Mouse (Mus musculus): ENCODE results near the gene Spn.

The Spn gene

GRCm38 (mm10) chr7:127137262-127138017 is at the start of gene Spn:
Gene Spn (minus strand): TSS chr7:127137823.
- CTCF ChIA-PET, result interaction anchor here in 2 of 4 experiments (1.0 to 2.9 kb wide), 3 partner anchors 8 to 10 kb away, joined by 3 to 11 read pairs (median 7); no protein-coding TSS in a partner anchor
- POLR2A ChIA-PET, result interaction anchor here in 2 of 4 experiments (0.9 to 1.9 kb wide), 5 partner anchors 8 to 107 kb away, joined by 3 to 5 read pairs (median 3); partner anchors contain the start of gene Zfp771 (in 1 of the 2)

- CTCF ChIA-PET, result interaction anchor here in 3 of 4 experiments (0.6 to 2.1 kb wide), 4 partner anchors 22 to 122 kb away, joined by 3 to 4 read pairs (median 4); no protein-coding TSS in a partner anchor
- POLR2A ChIA-PET, result interaction anchor here (0.6 to 15.0 kb wide), 13 partner anchors 10 to 205 kb away, joined by 3 to 162 read pairs (median 4); no protein-coding TSS in a partner anchor
These were observed 49.7 kb upstream of the Spn start for GRCm38 (mm10) chr7:127187351-127187750.

GRCm38 (mm10) chr7:127185601-127186000 is 48.0 kb upstream of the Spn start:
- POLR2A ChIA-PET, result interaction anchor here in 2 of 4 experiments (0.8 to 15.0 kb wide), 6 partner anchors 9 to 72 kb away, joined by 3 to 162 read pairs (median 4); no protein-coding TSS in a partner anchor
- CTCF ChIA-PET, result interaction anchor here in 2 of 4 experiments (0.6 to 2.1 kb wide), 6 partner anchors 9 to 727 kb away, joined by 3 to 4 read pairs (median 3); partner anchors contain the start of gene Kat8 (in 1 of the 2)

GRCm38 (mm10) chr7:127184720-127185119 is 47.1 kb upstream of the Spn start:
- CTCF ChIA-PET, result interaction anchor here in 3 of 4 experiments (0.6 to 1.2 kb wide), 6 partner anchors 8 to 312 kb away, joined by 3 to 7 read pairs (median 4); no protein-coding TSS in a partner anchor

GRCm38 (mm10) chr7:127183828-127184227 is 46.2 kb upstream of the Spn start:
- ChIA-PET POLR2A (interaction anchor here in 2 of 4 experiments (0.9 to 2.6 kb wide), 9 partner anchors 9 to 73 kb away, joined by 3 to 11 read pairs (median 6); partner anchors contain the start of gene Cd2bp2 (in 1 of the 2)), CTCF (interaction anchor here (0.6 to 1.5 kb wide), 10 partner anchors 9 to 436 kb away, joined by 3 to 5 read pairs (median 3); no protein-coding TSS in a partner anchor)

More at GRCm38 (mm10) chr7:127184720-127185119, 47.1 kb upstream of the Spn start:
- POLR2A ChIA-PET, result interaction anchor here in 3 of 4 experiments (0.6 to 2.0 kb wide), 6 partner anchors 11 to 234 kb away, joined by 3 to 11 read pairs (median 4); partner anchors contain the start of genes Cd2bp2 (in 1 of the 3) and Maz (in 1 of the 3)

- ChIA-PET POLR2A (interaction anchor here in 3 of 4 experiments (0.6 to 2.6 kb wide), 16 partner anchors 9 to 77 kb away, joined by 3 to 11 read pairs (median 4); partner anchors contain the start of genes Cd2bp2 (in 1 of the 3), Dctpp1 (in 1 of the 3), Sept1 (in 1 of the 3) and Zfp553 (in 1 of the 3)), CTCF (interaction anchor here in 2 of 4 experiments (0.7 to 3.6 kb wide), 7 partner anchors 12 to 385 kb away, joined by 3 to 20 read pairs (median 5); no protein-coding TSS in a partner anchor)
These were observed 45.7 kb upstream of the Spn start for GRCm38 (mm10) chr7:127183345-127183744.

- ChIA-PET CTCF (interaction anchor here (0.6 to 3.6 kb wide), 57 partner anchors 8 to 1169 kb away, joined by 3 to 22 read pairs (median 4); partner anchors contain the start of genes 4930451I11Rik (in 1 of the 4), AI467606 (in 1 of the 4), Cd2bp2 (in 1 of the 4) and Mapk3 (in 1 of the 4)), POLR2A (interaction anchor here (0.6 to 2.6 kb wide), 24 partner anchors 8 to 434 kb away, joined by 3 to 11 read pairs (median 4); partner anchors contain the start of genes Qprt (in 1 of the 4), Sept1 (in 1 of the 4), Spn (in 1 of the 4) and Zfp553 (in 1 of the 4))
These were observed 44.1 kb upstream of the Spn start for GRCm38 (mm10) chr7:127181724-127182123.

- ChIA-PET CTCF (interaction anchor here in 3 of 4 experiments (0.6 to 3.6 kb wide), 4 partner anchors 10 to 567 kb away, joined by 3 to 20 read pairs (median 9); no protein-coding TSS in a partner anchor), POLR2A (interaction anchor here in 2 of 4 experiments (0.6 to 2.6 kb wide), 2 partner anchors 10 to 53 kb away, joined by 9 to 11 read pairs; no protein-coding TSS in a partner anchor)
These were observed 43.2 kb upstream of the Spn start for GRCm38 (mm10) chr7:127180783-127181182.

- CTCF ChIA-PET, result interaction anchor here in 3 of 4 experiments (0.5 to 1.3 kb wide), 10 partner anchors 9 to 479 kb away, joined by 3 to 6 read pairs (median 3); no protein-coding TSS in a partner anchor
- POLR2A ChIA-PET, result interaction anchor here in 3 of 4 experiments (0.6 to 2.7 kb wide), 17 partner anchors 9 to 378 kb away, joined by 3 to 11 read pairs (median 3); partner anchors contain the start of genes Qprt (in 1 of the 3) and Zfp771 (in 1 of the 3)
These were observed 39.3 kb upstream of the Spn start for GRCm38 (mm10) chr7:127176937-127177336.

GRCm38 (mm10) chr7:127166501-127166900 is 28.9 kb upstream of the Spn start:
- ChIA-PET CTCF (no interaction called here), POLR2A (no interaction called here)

- ChIA-PET CTCF (interaction anchor here (0.5 to 1.0 kb wide), 5 partner anchors 16 to 410 kb away, joined by 3 to 5 read pairs (median 3); no protein-coding TSS in a partner anchor), POLR2A (interaction anchor here (0.5 to 1.8 kb wide), 5 partner anchors 11 to 28 kb away, joined by 3 to 7 read pairs (median 3); no protein-coding TSS in a partner anchor)
These were observed 28.2 kb upstream of the Spn start for GRCm38 (mm10) chr7:127165607-127166493.

GRCm38 (mm10) chr7:127164002-127164401 is 26.4 kb upstream of the Spn start:
- ChIA-PET POLR2A (interaction anchor here in 2 of 4 experiments (0.5 to 1.6 kb wide), 4 partner anchors 14 to 702 kb away, joined by 3 to 4 read pairs (median 4); no protein-coding TSS in a partner anchor), CTCF (interaction anchor here in 1 of 4 experiments (1.0 kb wide), 1 partner anchor 18 kb away, joined by 3 read pairs; no protein-coding TSS in a partner anchor)

- CTCF ChIA-PET, result interaction anchor here in 1 of 4 experiments (0.6 kb wide), 1 partner anchor 46 kb away, joined by 4 read pairs; no protein-coding TSS in a partner anchor
- POLR2A ChIA-PET, result interaction anchor here in 3 of 4 experiments (0.6 to 1.4 kb wide), 4 partner anchors 13 to 350 kb away, joined by 3 read pairs; no protein-coding TSS in a partner anchor
These were observed 24.9 kb upstream of the Spn start for GRCm38 (mm10) chr7:127162546-127162945.

- CTCF ChIA-PET, result no interaction called here
- POLR2A ChIA-PET, result interaction anchor here in 1 of 4 experiments (1.3 to 1.4 kb wide), 2 partner anchors 29 to 40 kb away, joined by 3 read pairs; no protein-coding TSS in a partner anchor
These were observed 19.9 kb upstream of the Spn start for GRCm38 (mm10) chr7:127157548-127157947.

- POLR2A ChIA-PET, result interaction anchor here in 1 of 4 experiments (0.6 kb wide), 2 partner anchors 12 to 374 kb away, joined by 3 read pairs; no protein-coding TSS in a partner anchor
These were observed 15.9 kb upstream of the Spn start for GRCm38 (mm10) chr7:127153477-127153876.

GRCm38 (mm10) chr7:127152464-127152863 is 14.8 kb upstream of the Spn start:
- ChIA-PET POLR2A (interaction anchor here in 1 of 4 experiments (1.7 kb wide), 1 partner anchor 10 kb away, joined by 5 read pairs; no protein-coding TSS in a partner anchor), CTCF (interaction anchor here in 1 of 4 experiments (0.5 kb wide), 1 partner anchor 29 kb away, joined by 11 read pairs; no protein-coding TSS in a partner anchor)

More at GRCm38 (mm10) chr7:127153477-127153876, 15.9 kb upstream of the Spn start:
- CTCF ChIA-PET, result interaction anchor here in 1 of 4 experiments (0.6 kb wide), 1 partner anchor 25 kb away, joined by 4 read pairs; no protein-coding TSS in a partner anchor
